Mouse (Mus musculus) limb, embryonic 14.5 days (tissue): Measurements from ENCODE around the gene Tpi1. TPM values are rescaled to one million over a fixed set of nuclear protein-coding genes. Genes with fewer than 3 reads are reported as not detected.

Source experiments
- ATAC-seq: fragments of 200-750 bp; cut with Nextera tagmentation; 2 replicates; pipeline ENCODE4 v1.8.0; 2017; ENCODE audit warnings: low read depth, moderate number of reproducible peaks, moderate TSS enrichment; ENCODE audit not compliant: low FRiP score
- DNase-seq: peaks from one replicate; pipeline ENCODE4 v3.0.0-alpha.2; 2015; ENCODE audit warnings: low spot score
- H3K27ac ChIP-seq: fragments of 300-500 bp; sonication (generic); replicated peaks from 2 replicates; pipeline ENCODE4 v1.5.1; 2014; ENCODE audit warnings: low read depth, mild to moderate bottlenecking, low read length, moderate library complexity, mixed read lengths
- H3K27me3 ChIP-seq: fragments of 300-500 bp; sonication (generic); 2 replicates; pipeline ENCODE4 v1.6.1; 2014; ENCODE audit warnings: low read length, mixed read lengths; ENCODE audit not compliant: control insufficient read depth, insufficient read depth
- H3K36me3 ChIP-seq: fragments of 300-500 bp; sonication (generic); 2 replicates; pipeline ENCODE4 v1.6.1; 2014; ENCODE audit warnings: mild to moderate bottlenecking, low read length, moderate library complexity, mixed read lengths; ENCODE audit not compliant: control insufficient read depth, insufficient read depth
- H3K4me1 ChIP-seq: fragments of 300-500 bp; sonication (generic); 2 replicates; pipeline ENCODE4 v1.6.1; 2014; ENCODE audit warnings: antibody characterized with exemption, low read length, mixed read lengths; ENCODE audit not compliant: control insufficient read depth, insufficient read depth
- H3K4me2 ChIP-seq: fragments of 300-500 bp; sonication (generic); replicated peaks from 2 replicates; pipeline ENCODE4 v1.6.1; 2014; ENCODE audit warnings: low read depth, mild to moderate bottlenecking, low read length, moderate library complexity; ENCODE audit not compliant: severe bottlenecking
- H3K4me3 ChIP-seq: fragments of 300-500 bp; sonication (generic); replicated peaks from 2 replicates; pipeline ENCODE4 v1.5.1; 2014; ENCODE audit warnings: low read length
- H3K9ac ChIP-seq: fragments of 300-500 bp; sonication (generic); 2 replicates; pipeline ENCODE4 v1.6.1; 2014; ENCODE audit warnings: mild to moderate bottlenecking, low read depth, low read length, moderate library complexity; ENCODE audit not compliant: severe bottlenecking
- H3K9me3 ChIP-seq: fragments of 300-500 bp; sonication (generic); 2 replicates; pipeline ENCODE4 v1.6.1; 2016; ENCODE audit warnings: low read length; ENCODE audit not compliant: control insufficient read depth
- POLR2A ChIP-seq: fragments of 200-500 bp; IDR thresholded peaks from 2 replicates; pipeline ENCODE4 v1.8.0; 2012; ENCODE audit warnings: inconsistent platforms, mild to moderate bottlenecking, moderate library complexity, borderline replicate concordance; ENCODE audit not compliant: insufficient read depth, insufficient read length; ENCODE audit errors: extremely low read depth
- WGBS: fragments of 180-500 bp; shearing (Covaris S2); extraction: QIAGEN DNeasy Blood & Tissue Kit; methylation state at CpG from one replicate; pipeline ENCODE4 v1.1.7; 2014; 5-methylcytosine and 5-hydroxymethylcytosine counted together
- polyA plus RNA-seq, 2 experiments: library from polyadenylated mRNA; depleted of rRNA in 1 of 2; stranded (reverse) in 1 of 2; unstranded in 1 of 2; fragments of >200 nt; fragmentation: Nextera tagmentation in 1 of 2; extraction: Ambion mirVana in 1 of 2; gene quantifications; 2 replicates each; pipeline versions ENCODE4 v1.2.1 to v1.2.3; 2012 to 2014

The Tpi1 gene
- polyA plus RNA-seq, 2 experiments, result 744 to 825 TPM

- no peaks in the 10 kb centered on the region for H3K27me3 ChIP-seq
- H3K4me2 ChIP-seq, result no peak overlapping the region
- H3K9ac ChIP-seq, result no peak overlapping the region
- DNase-seq (no peak), ATAC-seq (no peak)
- 0 out of 2 replicates have a peak, but pooled peaks cover 8% of the 10 kb centered on the region for H3K36me3 ChIP-seq
- TF ChIP-seq POLR2A, result no peak
- H3K4me1 ChIP-seq, result peaks cover 27% of the 10 kb centered on the region
- no peak overlapping the region for H3K4me3 ChIP-seq
- 86% methylated on average over 9 of the region's 9 CpGs for WGBS
- H3K27ac ChIP-seq, result no peak overlapping the region
- H3K9me3 ChIP-seq, result no peaks in the 10 kb centered on the region
Observed at GRCm38 (mm10) chr6:124860511-124860910, 46.4 kb upstream of the Tpi1 start.

DNA sequence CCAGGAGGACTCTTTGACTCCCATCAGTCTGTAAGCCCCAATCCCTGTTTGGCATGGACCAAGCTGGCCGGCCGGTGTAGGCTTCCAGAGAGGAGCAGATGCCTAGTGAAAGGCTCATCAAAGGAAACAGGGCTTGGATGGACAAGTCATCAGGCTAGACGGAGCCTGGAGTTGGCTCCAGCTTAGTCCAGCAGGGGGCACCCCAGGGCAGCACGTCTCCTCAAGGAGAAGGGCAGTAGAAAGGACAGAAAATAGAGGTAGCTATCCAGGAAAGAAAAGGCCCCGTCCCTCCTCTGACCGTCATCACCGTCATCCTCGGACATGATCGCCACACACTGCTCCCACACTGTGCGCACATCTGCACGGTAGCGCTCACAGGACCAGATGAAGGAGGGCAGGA is 45.6 kb upstream of the Tpi1 start:
- DNase-seq (peak; percentile 80), ATAC-seq (no peak)
- Histone ChIP-seq H3K27me3 (no peaks in the 10 kb centered on the region), H3K4me3 (no peak overlapping the region), H3K9me3 (no peaks in the 10 kb centered on the region), H3K9ac (no peak overlapping the region), H3K4me2 (no peak overlapping the region), H3K4me1 (peaks cover 29% of the 10 kb centered on the region), H3K36me3 (peaks cover 15% of the 10 kb centered on the region), H3K27ac (no peak overlapping the region)
- no peak for TF ChIP-seq POLR2A
- 9% methylated on average over 12 of the region's 12 CpGs for WGBS

GRCm38 (mm10) chr6:124858561-124859318 is 44.6 kb upstream of the Tpi1 start:
- WGBS, result 79% methylated on average over 28 of the region's 28 CpGs
- Histone ChIP-seq H3K4me3 (peak overlapping the region; percentile 85), H3K27ac (no peak overlapping the region), H3K4me1 (peaks cover 29% of the 10 kb centered on the region), H3K9me3 (no peaks in the 10 kb centered on the region), H3K36me3 (peaks cover 24% of the 10 kb centered on the region), H3K4me2 (peak overlapping the region; percentile 68), H3K27me3 (no peaks in the 10 kb centered on the region), H3K9ac (peak overlapping the region; percentile 98; the same call in 1 of the 2 replicates)
- DNase-seq, result no peak
- no peak for TF ChIP-seq POLR2A
- no peak for ATAC-seq

GRCm38 (mm10) chr6:124857840-124858530 is 43.9 kb upstream of the Tpi1 start:
- H3K4me2 ChIP-seq, result peak overlapping the region; percentile 68
- ATAC-seq, result no peak
- peaks cover 25% of the 10 kb centered on the region for H3K4me1 ChIP-seq
- no peak for DNase-seq
- WGBS, result 22% methylated on average over 26 of the region's 26 CpGs
- H3K27ac ChIP-seq, result peak overlapping the region; percentile 99
- no peak for TF ChIP-seq POLR2A
- peak overlapping the region; percentile 98 for H3K9ac ChIP-seq
- H3K36me3 ChIP-seq, result peaks cover 31% of the 10 kb centered on the region
- H3K9me3 ChIP-seq, result no peaks in the 10 kb centered on the region
- peak overlapping the region; percentile 85 for H3K4me3 ChIP-seq
- no peaks in the 10 kb centered on the region for H3K27me3 ChIP-seq

DNA sequence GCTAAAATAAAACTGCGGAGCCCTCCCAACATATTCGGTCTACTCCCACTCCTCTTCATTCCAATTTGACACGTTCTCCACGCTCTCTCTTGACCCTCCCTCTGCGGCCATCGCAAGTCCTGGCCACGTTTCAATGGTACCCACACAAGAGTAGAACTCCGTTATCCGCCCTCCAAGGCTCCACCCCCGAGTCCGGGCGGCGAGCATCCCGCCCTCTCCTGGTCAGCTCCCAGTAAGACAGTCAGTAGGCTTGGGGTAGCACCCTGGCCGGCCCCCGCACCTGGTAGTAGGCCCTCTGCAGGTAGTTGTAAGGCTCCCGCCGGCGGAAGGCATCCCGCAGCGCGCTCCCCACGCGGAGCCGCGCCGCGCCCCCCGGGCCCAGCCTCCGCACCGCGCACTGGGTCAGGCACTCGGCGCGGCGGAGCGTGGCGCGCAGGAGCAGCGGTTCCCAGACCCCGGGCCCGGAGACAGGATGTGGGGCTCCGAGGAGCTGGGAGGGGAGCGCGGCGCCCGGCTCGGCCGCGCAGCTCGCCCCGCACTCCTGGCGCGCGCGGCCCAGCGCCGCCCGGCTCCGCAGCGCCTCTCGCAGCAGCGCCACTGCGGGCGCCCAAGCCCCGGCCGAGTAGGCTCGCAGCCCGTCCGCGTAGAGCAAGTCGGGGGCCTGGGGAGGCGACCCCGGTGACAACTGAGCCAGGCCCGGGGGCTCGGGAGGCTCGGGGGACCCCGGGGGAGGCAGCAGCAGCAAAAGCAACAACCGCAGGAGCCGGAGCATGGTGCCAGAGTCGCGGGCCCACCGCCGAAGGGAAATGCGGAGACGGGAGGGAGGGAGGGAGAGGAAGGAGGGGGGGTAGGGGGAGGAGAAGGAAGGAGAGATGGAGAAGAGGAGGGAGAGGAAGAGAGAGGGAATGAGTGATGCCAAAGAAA is 43.1 kb upstream of the Tpi1 start, which contains the start of gene P3h3:
Gene P3h3 (minus strand): TSS at position 837 of the 924 bp plus-strand sequence.
- H3K27me3 ChIP-seq, result no peaks in the 10 kb centered on the region
- peak within 1 kb of the TSS; percentile 99 for H3K27ac ChIP-seq
- peaks cover 17% of the 10 kb centered on the region for H3K4me1 ChIP-seq
- no peaks in the 10 kb centered on the region for H3K9me3 ChIP-seq
- TF ChIP-seq POLR2A, result peak; percentile 82; the same call in 1 of the 2 replicates
- 1% methylated on average over 59 of the region's 86 CpGs for WGBS
- H3K4me2 ChIP-seq, result peak within 1 kb of the TSS; percentile 68
- H3K36me3 ChIP-seq, result peaks cover 39% of the 10 kb centered on the region
- H3K4me3 ChIP-seq, result peak within 1 kb of the TSS; percentile 85
- H3K9ac ChIP-seq, result peak within 1 kb of the TSS; percentile 98
- ATAC-seq (peak; percentile 89), DNase-seq (peak; percentile 88)
